Mouse (Mus musculus): ENCODE results near the gene Sorbs1.

DNA sequence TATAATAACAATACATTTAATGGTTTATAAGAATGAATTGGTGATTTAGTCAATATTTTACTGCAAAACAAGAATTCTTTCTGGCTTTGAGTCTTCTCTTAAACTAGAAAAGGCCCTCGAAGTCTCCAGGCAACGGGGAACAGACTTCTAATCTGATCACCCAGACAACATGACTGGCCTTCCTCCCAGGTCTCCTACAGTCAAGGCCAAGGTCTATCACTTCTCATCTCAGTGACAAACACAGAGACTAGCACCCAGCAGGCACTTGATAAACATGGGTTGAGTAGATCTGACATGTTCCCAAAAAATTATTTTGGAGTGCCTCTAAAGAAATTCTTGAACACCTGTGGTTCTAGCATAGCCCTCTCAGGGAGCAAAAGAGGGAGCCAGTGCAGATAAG, 16.7 kb upstream of the Sorbs1 start:
- TF ChIP-seq CTCF (IDR thresholded peaks at IDR 0.05; ENCODE audit: low read depth) = no peak
- TF ChIP-seq EP300 (IDR thresholded peaks at IDR 0.05; ENCODE audit: low read depth) = no peak

Data from liver, embryonic 14.5 days (tissue).